Mouse (Mus musculus): ENCODE data around the gene Chgb. TPM values are rescaled to one million over a fixed set of nuclear protein-coding genes. Genes with fewer than 3 reads are reported as not detected.

Gene Chgb
- polyA plus RNA-seq, 1 experiment from 2014 or later = 109 TPM

GRCm38 (mm10) chr2:132757911-132758310, 23.2 kb upstream of the Chgb start:
- Histone ChIP-seq H3K36me3 (no peaks in the 10 kb centered on the region), H3K9me3 (replicated peaks) (no peaks in the 10 kb centered on the region; the same call in 1 of the 2 replicates), H3K4me3 (replicated peaks) (no peak overlapping the region), H3K27ac (replicated peaks) (no peak overlapping the region), H3K4me2 (no peak overlapping the region), H3K9ac (replicated peaks) (no peak overlapping the region), H3K27me3 (replicated peaks) (no peaks in the 10 kb centered on the region), H3K4me1 (peaks cover 6% of the 10 kb centered on the region)
- WGBS = 62% methylated on average over 5 of the region's 5 CpGs
- no peak for ATAC-seq (ENCODE audit: low FRiP score)

- Histone ChIP-seq H3K27ac (replicated peaks) (no peak overlapping the region), H3K27me3 (replicated peaks) (no peaks in the 10 kb centered on the region), H3K9me3 (replicated peaks) (no peaks in the 10 kb centered on the region), H3K4me1 (no peaks in the 10 kb centered on the region), H3K36me3 (no peaks in the 10 kb centered on the region), H3K9ac (replicated peaks) (no peak overlapping the region), H3K4me3 (replicated peaks) (no peak overlapping the region), H3K4me2 (no peak overlapping the region)
- WGBS = 88% methylated on average over 1 of the region's 1 CpGs
- ATAC-seq (ENCODE audit: low FRiP score) = no peak
Measured at GRCm38 (mm10) chr2:132770822-132771221, 10.3 kb upstream of the Chgb start.

GRCm38 (mm10) chr2:132781439-132782068, 476 bp downstream of the Chgb start:
- Histone ChIP-seq H3K9ac (replicated peaks) (peak overlapping the region; percentile 82), H3K4me3 (replicated peaks) (peak overlapping the region; percentile 69), H3K4me2 (peak overlapping the region; percentile 70), H3K4me1 (peaks cover 16% of the 10 kb centered on the region), H3K36me3 (no peaks in the 10 kb centered on the region), H3K27me3 (replicated peaks) (no peaks in the 10 kb centered on the region), H3K9me3 (replicated peaks) (no peaks in the 10 kb centered on the region), H3K27ac (replicated peaks) (peak overlapping the region; percentile 96)
- WGBS = under 1% methylated on average over 41 of the region's 41 CpGs
- ATAC-seq (ENCODE audit: low FRiP score) = peak; percentile 98

- peaks cover 10% of the 10 kb centered on the region for H3K4me1 ChIP-seq
- H3K4me2 ChIP-seq = no peak overlapping the region
- no peaks in the 10 kb centered on the region; the same call in 1 of the 2 replicates for H3K36me3 ChIP-seq
- 87% methylated on average over 6 of the region's 6 CpGs for WGBS
- no peaks in the 10 kb centered on the region for H3K27me3 ChIP-seq (replicated peaks)
- H3K9ac ChIP-seq (replicated peaks) = no peak overlapping the region
- no peak overlapping the region for H3K4me3 ChIP-seq (replicated peaks)
- H3K27ac ChIP-seq (replicated peaks) = no peak overlapping the region
- no peak for ATAC-seq (ENCODE audit: low FRiP score)
- no peaks in the 10 kb centered on the region for H3K9me3 ChIP-seq (replicated peaks)
Measured at GRCm38 (mm10) chr2:132784039-132784438, 3.0 kb downstream of the Chgb start.

- Histone ChIP-seq H3K27ac (replicated peaks) (no peak overlapping the region), H3K27me3 (replicated peaks) (no peaks in the 10 kb centered on the region), H3K4me2 (no peak overlapping the region), H3K4me1 (no peaks in the 10 kb centered on the region), H3K4me3 (replicated peaks) (no peak overlapping the region), H3K36me3 (peaks cover 44% of the 10 kb centered on the region), H3K9ac (replicated peaks) (no peak overlapping the region), H3K9me3 (replicated peaks) (no peaks in the 10 kb centered on the region)
- ATAC-seq (ENCODE audit: low FRiP score) = no peak
- WGBS = 87% methylated on average over 19 of the region's 19 CpGs
Measured at GRCm38 (mm10) chr2:132793441-132794203, 12.5 kb downstream of the Chgb start.

GRCm38 (mm10) chr2:132794204-132794586, 13.1 kb downstream of the Chgb start:
- ATAC-seq (ENCODE audit: low FRiP score) = no peak
- Histone ChIP-seq H3K4me3 (replicated peaks) (no peak overlapping the region), H3K4me2 (no peak overlapping the region), H3K9me3 (replicated peaks) (no peaks in the 10 kb centered on the region), H3K9ac (replicated peaks) (no peak overlapping the region), H3K4me1 (no peaks in the 10 kb centered on the region), H3K36me3 (peaks cover 44% of the 10 kb centered on the region), H3K27me3 (replicated peaks) (no peaks in the 10 kb centered on the region), H3K27ac (replicated peaks) (no peak overlapping the region)
- 89% methylated on average over 7 of the region's 7 CpGs for WGBS

GRCm38 (mm10) chr2:132802976-132803375, 21.9 kb downstream of the Chgb start:
- Histone ChIP-seq H3K4me1 (no peaks in the 10 kb centered on the region), H3K4me3 (replicated peaks) (no peak overlapping the region), H3K9me3 (replicated peaks) (no peaks in the 10 kb centered on the region), H3K27ac (replicated peaks) (no peak overlapping the region), H3K27me3 (replicated peaks) (no peaks in the 10 kb centered on the region), H3K4me2 (no peak overlapping the region), H3K9ac (replicated peaks) (no peak overlapping the region), H3K36me3 (peaks cover 44% of the 10 kb centered on the region)
- 95% methylated on average over 2 of the region's 2 CpGs for WGBS
- ATAC-seq (ENCODE audit: low FRiP score) = no peak

- Histone ChIP-seq H3K27me3 (replicated peaks) (no peaks in the 10 kb centered on the region), H3K36me3 (peaks cover 12% of the 10 kb centered on the region), H3K9me3 (replicated peaks) (no peaks in the 10 kb centered on the region), H3K4me2 (peak within 1 kb of the TSS; percentile 79), H3K4me1 (peaks cover 21% of the 10 kb centered on the region), H3K27ac (replicated peaks) (peak within 1 kb of the TSS; percentile 38; the same call in 1 of the 2 replicates), H3K4me3 (replicated peaks) (peak within 1 kb of the TSS; percentile 61), H3K9ac (replicated peaks) (peak within 1 kb of the TSS; percentile 57)
- peak; percentile 100 for ATAC-seq (ENCODE audit: low FRiP score)
- under 1% methylated on average over 59 of the region's 59 CpGs for WGBS
Measured at GRCm38 (mm10) chr2:132815608-132816314, 34.7 kb downstream of the Chgb start, which contains the start of the genes Trmt6 and Mcm8. TSS of gene Trmt6 (minus strand) at chr2:132816055. TSS of gene Mcm8 (plus strand) at chr2:132816141.

- H3K4me3 ChIP-seq (replicated peaks) = no peak overlapping the region
- H3K4me2 ChIP-seq = no peak overlapping the region
- no peaks in the 10 kb centered on the region for H3K4me1 ChIP-seq
- H3K36me3 ChIP-seq = no peaks in the 10 kb centered on the region
- ATAC-seq (ENCODE audit: low FRiP score) = no peak
- no peaks in the 10 kb centered on the region for H3K9me3 ChIP-seq (replicated peaks)
- no peak overlapping the region for H3K9ac ChIP-seq (replicated peaks)
- H3K27ac ChIP-seq (replicated peaks) = no peak overlapping the region
- WGBS = 87% methylated on average over 4 of the region's 4 CpGs
- no peaks in the 10 kb centered on the region for H3K27me3 ChIP-seq (replicated peaks)
Measured at GRCm38 (mm10) chr2:132841071-132841470, 60.0 kb downstream of the Chgb start.
